Mouse (Mus musculus) brain, embryonic 14.5 days (tissue): ENCODE results near the gene Mllt10.

Experiments used
- CTCF ChIP-seq: fragments of 200-500 bp; IDR thresholded peaks from 2 replicates; pipeline ENCODE4 v1.5.1; 2012; ENCODE audit warnings: inconsistent platforms, mild to moderate bottlenecking, moderate library complexity, borderline replicate concordance; ENCODE audit not compliant: insufficient read depth, insufficient read length; ENCODE audit errors: extremely low read depth
- POLR2A ChIP-seq: fragments of 200-500 bp; IDR thresholded peaks from 2 replicates; pipeline ENCODE4 v1.6.1; 2012; ENCODE audit warnings: mild to moderate bottlenecking, inconsistent platforms, borderline replicate concordance; ENCODE audit not compliant: poor library complexity, insufficient read depth, insufficient read length, severe bottlenecking; ENCODE audit errors: extremely low read depth

DNA sequence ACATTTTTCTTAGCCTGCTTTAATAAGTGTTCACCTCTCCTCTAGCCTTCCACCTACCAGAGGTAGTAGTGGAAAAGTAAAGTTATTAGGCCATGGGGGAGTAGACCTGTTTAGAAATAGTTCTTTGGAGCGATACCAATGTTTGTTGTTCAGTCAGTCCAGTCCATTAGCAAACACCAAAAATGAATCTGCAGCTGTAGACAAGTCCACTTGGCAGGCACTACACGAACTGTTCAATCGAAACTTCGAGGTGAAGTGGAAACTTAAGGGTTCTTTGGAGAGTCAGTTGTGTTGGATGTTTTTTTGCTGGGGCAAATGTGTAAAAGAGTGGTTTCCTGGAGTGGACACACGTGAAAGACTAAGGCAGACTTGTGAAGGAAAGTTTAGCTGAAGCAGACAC, 84.6 kb downstream of the Mllt10 start:
- TF ChIP-seq POLR2A (no peak), CTCF (no peak)
